Mouse (Mus musculus) cerebellum, adult 2 months (tissue): ENCODE measurements around the gene D17Wsu92e.

Experiments
- CTCF ChIP-seq: fragments of 200-500 bp; IDR thresholded peaks from 2 replicates; pipeline ENCODE4 v1.5.1; 2011; ENCODE audit warnings: low read depth, mild to moderate bottlenecking, control low read depth, low read length, moderate library complexity, borderline replicate concordance; ENCODE audit not compliant: insufficient read depth
- POLR2A ChIP-seq: fragments of 200-500 bp; IDR thresholded peaks from 2 replicates; pipeline ENCODE4 v1.6.1; 2011; ENCODE audit warnings: low read length, control low read depth, borderline replicate concordance; ENCODE audit not compliant: insufficient read depth

DNA sequence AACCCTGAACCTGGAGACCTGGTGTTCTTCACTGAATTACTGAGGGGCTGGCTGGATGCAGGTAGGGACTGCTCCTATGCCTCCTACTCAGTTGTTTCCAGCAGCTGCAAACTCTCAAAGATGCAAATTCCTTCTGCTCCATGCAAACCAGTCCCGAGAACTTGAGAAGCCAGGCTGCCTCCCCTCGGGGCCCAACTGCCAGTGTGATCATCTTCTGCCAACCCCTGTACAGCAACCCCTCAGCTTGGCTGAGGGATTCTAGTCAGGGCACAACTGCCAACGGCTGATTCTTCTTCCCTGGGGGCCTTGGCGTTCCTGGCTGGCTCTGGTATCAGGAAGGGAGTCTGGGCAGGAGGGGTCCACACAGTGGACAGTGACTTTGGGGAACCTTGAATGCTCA lies 74.0 kb downstream of the D17Wsu92e start:
- TF ChIP-seq CTCF (no peak), POLR2A (no peak)
